Mouse (Mus musculus) stomach, embryonic 15.5 days (tissue): ENCODE measurements at regions not wholly inside any gene's neighbourhood (a gene's known extent, or its start where the extent isn't known, plus 50 kb on each side); places are given as distances from the start of the nearest gene placed in this dataset.

Experiments used
- ATAC-seq: fragments of 200-750 bp; cut with Nextera tagmentation; 2 replicates; pipeline ENCODE4 v1.8.0; 2017; ENCODE audit warnings: low read depth, moderate number of reproducible peaks, moderate TSS enrichment; ENCODE audit not compliant: insufficient read depth, low FRiP score
- H3K27ac ChIP-seq: fragments of 300-500 bp; sonication (generic); 2 replicates; pipeline ENCODE4 v1.5.1; 2015; ENCODE audit warnings: mild to moderate bottlenecking, inconsistent platforms
- H3K27me3 ChIP-seq: fragments of 300-500 bp; sonication (generic); replicated peaks from 2 replicates; pipeline ENCODE4 v1.6.1; 2015; ENCODE audit warnings: inconsistent platforms
- H3K36me3 ChIP-seq: fragments of 300-500 bp; sonication (generic); 2 replicates; pipeline ENCODE4 v1.6.1; 2015; ENCODE audit warnings: inconsistent platforms
- H3K4me1 ChIP-seq: fragments of 300-500 bp; sonication (generic); 2 replicates; pipeline ENCODE4 v1.6.1; 2015; ENCODE audit warnings: inconsistent platforms
- H3K4me2 ChIP-seq: fragments of 300-500 bp; sonication (generic); 2 replicates; pipeline ENCODE4 v1.6.1; 2015; ENCODE audit warnings: mild to moderate bottlenecking, inconsistent platforms
- H3K4me3 ChIP-seq: fragments of 300-500 bp; sonication (generic); replicated peaks from 2 replicates; pipeline ENCODE4 v1.5.1; 2015; ENCODE audit warnings: inconsistent platforms
- H3K9ac ChIP-seq: fragments of 300-500 bp; sonication (generic); 2 replicates; pipeline ENCODE4 v1.6.1; 2015; ENCODE audit warnings: inconsistent platforms
- H3K9me3 ChIP-seq: fragments of 300-500 bp; sonication (generic); 2 replicates; pipeline ENCODE4 v1.6.1; 2016; ENCODE audit warnings: inconsistent platforms
- WGBS: fragments of 180-500 bp; shearing (Covaris S2); methylation state at CpG from one replicate; pipeline ENCODE4 v1.1.7; 2015; 5-methylcytosine and 5-hydroxymethylcytosine counted together

DNA sequence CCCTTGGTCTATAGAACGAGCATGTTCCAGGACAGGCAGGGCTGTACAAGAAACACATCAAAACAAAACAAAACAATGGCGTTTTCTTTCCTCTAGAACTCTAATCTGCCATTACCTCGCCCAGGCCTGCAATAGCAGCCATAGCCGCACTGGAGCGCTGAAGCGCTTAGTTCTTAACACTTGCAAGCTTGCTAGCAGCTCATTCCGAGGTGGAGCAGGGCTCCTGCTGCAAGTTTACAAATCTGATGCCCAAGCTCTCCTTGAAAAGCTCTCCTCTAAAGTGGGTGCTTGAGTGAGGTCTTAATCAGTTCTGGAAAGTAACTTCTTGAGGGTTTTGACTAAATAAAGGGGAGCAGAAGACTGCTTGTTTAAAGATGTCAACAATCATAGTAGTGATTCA, 127.2 kb upstream of the Gm9833 start:
- 65% methylated on average over 7 of the region's 7 CpGs for WGBS
- ATAC-seq, result no peak
- Histone ChIP-seq H3K4me2 (no peak overlapping the region), H3K4me3 (no peak overlapping the region), H3K27me3 (no peaks in the 10 kb centered on the region), H3K27ac (no peak overlapping the region), H3K9ac (no peak overlapping the region), H3K36me3 (no peaks in the 10 kb centered on the region), H3K9me3 (no peaks in the 10 kb centered on the region), H3K4me1 (no peaks in the 10 kb centered on the region)
